Mouse (Mus musculus): ENCODE data around the gene Cd24a.

The Cd24a gene

DNA sequence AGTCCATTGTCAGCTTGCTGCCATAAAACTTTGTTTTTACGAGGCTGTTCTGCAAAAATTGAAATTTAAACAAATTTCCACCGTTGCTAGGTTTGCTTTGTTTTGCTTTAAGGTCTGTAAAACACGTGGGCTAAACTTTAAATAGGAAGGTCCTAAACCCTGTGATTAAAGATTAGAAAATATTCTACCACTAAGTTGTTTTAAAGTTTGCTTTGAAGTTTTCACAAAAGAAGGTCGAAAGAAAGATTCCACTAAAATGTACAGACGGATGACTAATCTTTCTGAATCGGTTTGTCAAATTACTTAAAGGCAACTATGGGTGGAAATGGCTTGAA is at the start of gene Cd24a:
TSS of gene Cd24a (plus strand) at position 288 of the 335 bp plus-strand sequence.
- in situ Hi-C loops (cut with MboI, MseI) = loop anchor here (5.0 to 10.0 kb wide), 4 partner anchors 169 to 494 kb away; no protein-coding TSS in a partner anchor

DNA sequence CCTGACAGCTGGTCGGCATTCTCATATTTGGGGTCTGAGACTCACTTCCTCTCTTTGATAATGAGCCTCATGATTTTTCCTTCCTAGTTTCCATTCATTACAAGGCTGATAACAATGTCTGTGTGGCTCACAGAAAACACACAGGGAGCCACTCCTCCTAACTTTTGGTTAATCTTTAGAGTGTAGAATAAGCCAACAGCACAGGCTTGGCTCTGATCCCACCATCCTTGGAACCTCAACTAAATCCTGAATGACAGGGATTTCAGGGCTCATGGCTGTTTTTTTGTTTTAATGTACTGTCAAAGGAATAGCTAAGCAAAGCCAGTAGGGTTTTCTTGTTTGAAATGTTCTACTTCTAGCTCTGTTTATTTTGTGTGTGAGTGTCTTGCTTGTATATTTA is 43.7 kb upstream of the Cd24a start:
- in situ Hi-C loops (cut with MboI, MseI) = loop anchor here (5.0 kb wide), 1 partner anchor 52 kb away; no protein-coding TSS in a partner anchor

DNA sequence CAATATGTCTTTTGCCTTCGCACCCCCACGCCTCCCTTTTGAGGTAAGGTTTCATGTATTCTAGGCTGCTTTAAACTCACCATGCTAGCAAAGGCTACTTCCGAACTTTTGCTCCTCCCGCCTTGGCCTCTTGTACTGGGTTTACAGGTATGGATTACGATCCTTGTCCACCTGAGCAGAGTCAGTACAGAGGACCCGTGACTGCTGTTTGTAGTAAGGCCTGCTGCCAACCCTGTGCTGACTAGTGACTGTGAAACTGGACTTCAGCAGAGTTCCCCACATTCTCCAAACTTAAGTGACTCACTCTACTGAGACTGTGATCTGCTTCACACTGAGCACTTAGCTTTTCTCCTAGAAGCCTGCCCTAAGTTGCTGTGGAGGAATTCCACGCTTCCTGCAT is 40.4 kb upstream of the Cd24a start:
- in situ Hi-C loops (cut with MboI, MseI) = no loop called here

DNA sequence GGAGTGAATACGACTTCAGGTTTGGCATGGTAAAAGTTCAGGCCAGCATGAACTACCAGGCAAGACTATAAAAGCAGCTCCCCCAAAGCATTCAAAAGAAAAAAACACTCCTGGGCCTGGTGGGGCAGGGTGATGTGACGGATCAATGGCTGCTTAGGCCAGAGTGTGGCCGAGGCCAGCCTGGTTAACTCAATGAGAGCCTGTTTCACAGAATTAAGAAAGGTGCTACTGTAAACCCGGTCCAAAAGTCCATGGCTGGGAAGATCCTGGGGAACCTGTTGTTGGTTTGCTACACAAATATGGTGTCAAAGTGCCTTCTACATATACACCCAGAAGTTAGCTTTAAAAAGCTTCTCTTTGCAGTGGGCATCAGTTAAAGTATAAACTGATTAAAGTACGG is 39.3 kb upstream of the Cd24a start:
- in situ Hi-C loops (cut with MboI, MseI) = no loop called here

DNA sequence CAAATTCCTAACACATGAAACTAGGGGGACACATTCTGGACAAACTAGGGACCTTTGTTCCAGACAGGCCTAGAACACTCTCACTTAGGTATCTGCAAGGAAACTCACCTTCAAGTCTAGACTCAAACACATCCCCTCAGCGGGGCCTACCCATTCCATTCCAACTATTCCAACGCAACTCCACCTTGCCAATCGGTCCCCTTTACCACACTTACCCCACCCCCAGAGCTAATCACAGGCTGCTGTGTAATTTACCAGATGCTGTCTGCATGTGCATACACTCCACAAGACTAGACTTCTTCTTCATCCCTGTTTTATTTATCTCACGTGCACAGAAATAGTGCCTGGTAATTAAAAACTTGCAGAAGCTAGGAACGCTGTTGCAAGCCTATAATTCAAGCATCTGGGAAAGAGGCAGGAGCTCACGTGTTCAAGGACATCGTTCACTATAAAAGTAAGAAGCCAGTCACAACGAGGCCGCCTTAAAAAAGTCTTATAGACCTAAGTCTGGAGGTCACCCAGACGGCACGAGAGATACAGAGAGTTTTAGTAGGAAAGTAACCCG is 38.3 kb upstream of the Cd24a start:
- in situ Hi-C loops (cut with MboI, MseI) = no loop called here

DNA sequence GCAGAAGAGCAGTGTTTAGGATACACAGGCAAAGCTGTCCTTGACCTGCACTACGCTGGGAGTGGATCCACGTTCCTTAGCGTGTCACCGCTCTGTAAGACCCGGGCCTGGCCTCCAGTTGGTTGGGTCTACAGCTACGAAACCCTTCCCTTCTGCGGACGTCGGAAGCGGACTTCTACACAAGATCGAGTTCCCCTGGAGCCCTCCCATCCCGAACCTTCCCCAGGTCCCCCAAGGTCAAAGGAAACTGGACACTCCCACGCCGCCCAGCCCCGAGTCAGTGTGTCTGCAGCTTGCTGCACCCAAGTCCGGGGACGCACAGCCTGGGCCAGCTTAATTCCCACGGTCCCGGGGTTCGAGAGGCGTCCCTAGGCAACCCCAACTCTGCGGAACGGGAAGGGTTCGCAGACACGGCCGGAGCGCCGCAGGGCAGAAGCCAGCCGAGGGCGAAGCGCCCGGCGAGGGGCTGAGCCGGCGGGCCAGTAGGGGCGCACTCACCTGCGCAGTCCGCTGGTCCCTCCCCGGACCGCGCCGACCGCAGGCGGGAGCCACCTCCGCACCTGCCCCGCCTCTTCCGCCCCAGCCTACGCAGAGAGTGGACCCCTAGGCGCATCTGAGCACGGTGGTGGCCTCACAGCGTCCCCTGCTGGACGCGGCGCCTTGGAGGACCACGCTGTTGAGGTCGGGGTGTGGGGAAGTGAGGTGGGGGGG is 37.5 kb upstream of the Cd24a start, which contains the start of gene 1700021F05Rik:
TSS of gene 1700021F05Rik (minus strand) at position 553 of the 711 bp plus-strand sequence.
- in situ Hi-C loops (cut with MboI, MseI) = no loop called here

DNA sequence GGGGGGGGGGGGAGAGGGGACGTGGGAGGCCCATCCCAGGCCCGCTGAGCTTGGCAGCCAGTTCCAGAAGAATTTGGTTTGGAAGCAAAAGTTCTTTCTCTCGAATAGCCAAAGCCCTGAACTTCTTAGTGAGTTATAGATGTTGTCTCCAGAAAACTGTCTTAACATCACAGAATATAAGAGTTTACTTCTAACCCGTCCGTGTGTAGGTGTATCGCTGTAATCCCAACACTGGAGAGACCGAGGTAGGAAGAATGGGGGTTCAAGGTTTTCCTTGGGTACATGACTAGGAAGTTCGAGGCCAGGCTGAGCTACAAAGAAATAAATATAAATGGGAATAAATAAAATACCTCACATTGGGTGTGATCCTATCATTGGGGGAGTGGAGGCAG is 36.9 kb upstream of the Cd24a start:
- in situ Hi-C loops (cut with MboI, MseI) = no loop called here

DNA sequence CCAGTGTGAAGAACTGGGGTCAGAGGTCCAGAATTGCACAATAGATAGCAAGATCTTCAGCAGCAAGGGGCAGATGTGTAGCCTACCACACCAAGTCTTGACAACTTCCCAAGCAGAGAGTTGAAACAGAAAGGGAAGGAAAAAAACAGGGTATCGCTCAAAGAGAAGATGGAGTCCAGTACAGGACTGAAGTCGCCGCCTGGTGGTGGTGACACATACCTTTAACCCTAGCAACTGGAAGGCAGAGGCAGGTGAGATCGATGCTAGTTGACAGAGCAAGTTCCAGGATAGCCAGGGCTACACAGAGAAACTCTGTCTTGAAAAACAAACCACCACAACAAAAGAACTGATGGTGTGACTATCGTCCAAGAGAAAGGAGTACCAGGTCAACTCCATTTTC is 28.7 kb upstream of the Cd24a start:
- in situ Hi-C loops (cut with MboI, MseI) = no loop called here

DNA sequence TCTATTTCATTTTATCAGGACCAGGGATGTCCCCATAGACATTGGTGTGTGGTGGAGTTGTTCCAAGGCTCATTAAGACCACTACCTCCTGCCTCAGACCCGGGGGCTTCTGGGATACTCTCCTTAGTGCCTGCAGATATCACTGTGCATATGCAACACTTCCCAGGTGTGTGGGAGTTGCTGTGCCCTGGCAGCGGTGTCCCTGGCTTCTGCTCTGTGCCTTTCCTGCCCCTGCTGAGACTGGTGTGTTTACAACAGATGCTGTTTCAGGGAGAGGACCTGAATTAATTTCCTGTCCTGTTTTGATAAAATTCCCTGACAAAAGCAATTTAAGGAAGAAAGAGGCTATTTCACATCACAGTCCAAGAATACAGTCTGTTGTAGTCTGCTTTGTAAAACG is 27.2 kb upstream of the Cd24a start:
- in situ Hi-C loops (cut with MboI, MseI) = no loop called here

DNA sequence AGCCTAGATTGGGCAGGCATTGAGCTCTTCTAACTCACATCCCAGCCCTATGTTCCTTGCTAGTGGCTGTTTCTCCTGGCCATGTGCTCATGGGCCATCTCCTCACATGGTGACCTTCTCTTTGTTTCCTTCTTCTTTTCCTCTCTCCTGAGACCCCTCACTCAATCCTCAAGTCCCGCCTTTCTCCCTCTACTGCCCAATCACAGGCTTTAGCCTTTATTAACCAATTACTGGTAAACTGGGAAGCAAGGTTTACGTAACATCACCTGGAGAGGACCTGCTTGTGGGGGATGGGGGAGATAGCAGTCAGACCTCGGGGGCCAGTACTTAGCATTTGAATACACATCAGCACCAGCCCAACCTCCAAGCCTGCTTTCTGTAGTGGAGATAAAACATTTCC is 26.7 kb upstream of the Cd24a start:
- in situ Hi-C loops (cut with MboI, MseI) = no loop called here

DNA sequence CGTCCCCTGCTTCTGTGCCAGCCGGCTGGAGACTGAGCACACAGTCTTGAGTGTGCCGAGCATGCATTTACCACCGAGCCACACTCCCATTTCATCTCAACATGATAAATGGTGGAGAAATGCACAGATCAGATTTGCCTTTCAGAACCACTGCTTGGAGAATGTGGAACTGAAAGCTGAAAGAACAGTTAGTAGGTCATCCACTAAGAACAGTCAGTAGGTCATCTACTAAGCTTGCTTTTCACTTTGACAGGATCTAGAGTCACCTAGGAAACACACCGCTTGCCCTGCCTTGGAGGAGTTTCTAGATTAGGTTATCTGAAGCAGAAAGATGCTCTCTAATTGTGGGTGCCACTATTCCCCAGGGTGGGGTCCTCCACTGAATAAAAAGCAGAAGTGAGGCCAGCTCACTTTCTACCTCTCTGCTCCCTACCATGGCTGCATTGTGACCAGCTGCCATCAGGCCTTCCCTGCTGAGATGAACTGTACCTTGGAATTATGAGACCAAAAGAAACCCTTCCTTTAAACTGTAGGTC is 20.4 kb upstream of the Cd24a start:
- in situ Hi-C loops (cut with MboI, MseI) = no loop called here

DNA sequence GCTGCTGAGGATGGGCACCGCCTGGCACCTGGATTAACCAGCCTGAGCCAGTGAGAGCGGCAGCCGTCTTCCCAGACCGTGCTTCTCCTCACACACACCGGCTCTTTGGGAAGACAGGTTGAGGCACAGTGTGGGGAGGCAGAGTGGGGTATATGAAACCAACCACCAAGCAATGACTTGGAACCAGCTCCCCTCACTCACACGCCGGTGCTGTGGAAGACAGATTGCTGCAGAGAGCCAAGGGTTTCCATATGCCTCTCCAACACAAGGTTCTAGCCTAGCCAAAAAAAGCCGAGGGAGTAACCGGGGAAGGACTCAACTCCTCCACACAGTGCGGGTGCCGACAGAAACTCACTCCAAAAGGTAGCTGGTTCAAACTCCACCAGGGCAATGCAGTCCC is 18.8 kb upstream of the Cd24a start:
- in situ Hi-C loops (cut with MboI, MseI) = no loop called here

DNA sequence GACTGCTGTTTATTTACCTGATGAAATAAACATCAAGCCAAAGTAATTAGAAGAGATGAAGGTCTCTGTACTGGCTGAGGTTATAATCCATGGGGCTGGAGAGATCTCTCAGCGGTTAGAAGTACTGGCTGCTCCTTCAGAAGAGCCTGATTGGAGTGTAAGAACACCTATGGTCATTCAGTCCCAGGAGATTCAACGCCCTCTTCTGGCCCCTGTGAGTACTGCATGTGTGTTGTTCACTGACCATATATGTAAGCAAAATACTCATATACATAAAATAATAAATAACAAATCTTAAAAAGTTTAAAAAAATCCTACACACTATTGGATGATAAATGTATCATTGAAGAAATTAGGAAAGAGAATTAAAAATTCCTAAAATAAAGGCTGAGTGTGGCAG is 17.3 kb upstream of the Cd24a start:
- in situ Hi-C loops (cut with MboI, MseI) = no loop called here

DNA sequence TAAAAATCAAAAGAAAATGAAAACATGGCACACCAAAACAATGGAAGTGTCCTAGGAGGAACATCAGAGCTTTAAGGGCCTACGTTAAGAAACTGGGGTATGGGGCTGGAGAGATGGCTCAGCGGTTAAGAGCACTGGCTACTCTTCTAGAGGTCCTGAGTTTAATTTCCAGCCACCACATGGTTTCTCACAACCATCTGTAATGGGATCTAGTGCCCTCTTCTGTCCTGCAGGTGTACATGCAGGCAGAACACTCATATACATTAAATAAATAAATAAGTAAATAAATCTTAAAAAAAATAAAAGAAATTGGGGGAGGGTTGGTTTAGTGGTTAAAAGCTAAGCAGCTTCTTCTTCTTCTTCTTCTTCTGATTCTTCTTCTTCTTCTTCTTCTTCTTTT is 16.8 kb upstream of the Cd24a start:
- in situ Hi-C loops (cut with MboI, MseI) = no loop called here

DNA sequence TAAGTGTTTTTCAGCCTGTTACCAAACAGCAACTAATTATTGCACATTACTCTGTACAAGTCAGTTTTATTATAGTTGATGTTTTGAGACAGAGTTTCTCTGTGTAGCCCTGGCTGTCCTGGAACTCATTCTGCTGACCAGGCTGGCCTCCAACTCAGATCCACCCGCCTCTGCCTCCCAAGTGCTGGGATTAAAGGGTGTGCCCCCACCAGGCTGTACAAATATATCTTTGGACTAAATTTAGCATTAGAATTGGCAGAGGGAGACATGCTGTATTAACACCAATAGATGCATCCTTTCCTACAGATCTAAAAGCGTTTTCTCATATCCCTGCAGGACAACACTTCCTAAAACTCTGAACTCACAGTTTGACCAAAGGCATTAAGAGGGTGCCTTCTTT is 3.7 kb upstream of the Cd24a start:
- in situ Hi-C loops (cut with MboI, MseI) = loop anchor here in 1 of 2 experiments (5.0 to 10.0 kb wide), 2 partner anchors 343 to 490 kb away; no protein-coding TSS in a partner anchor

DNA sequence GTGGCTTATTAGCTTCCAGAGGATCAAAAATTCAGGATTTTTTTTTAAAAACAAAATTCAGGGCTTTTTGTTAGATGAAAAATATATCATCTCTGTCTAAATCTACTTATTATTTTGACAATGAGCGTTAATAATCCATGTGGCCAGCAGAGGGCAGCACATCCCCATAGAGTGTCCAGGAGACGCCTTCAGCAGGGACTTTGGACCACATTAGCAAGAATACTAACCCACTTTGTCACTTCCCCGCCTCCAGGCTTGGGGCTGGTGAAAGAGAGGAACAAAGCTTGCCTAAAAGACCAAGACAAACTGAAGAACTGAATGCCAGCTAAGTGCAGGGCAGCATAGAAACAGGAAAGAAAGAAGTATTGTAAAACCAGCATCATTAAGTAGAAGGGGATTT is 3.1 kb upstream of the Cd24a start:
- in situ Hi-C loops (cut with MboI, MseI) = loop anchor here (5.0 to 10.0 kb wide), 4 partner anchors 172 to 497 kb away; no protein-coding TSS in a partner anchor

DNA sequence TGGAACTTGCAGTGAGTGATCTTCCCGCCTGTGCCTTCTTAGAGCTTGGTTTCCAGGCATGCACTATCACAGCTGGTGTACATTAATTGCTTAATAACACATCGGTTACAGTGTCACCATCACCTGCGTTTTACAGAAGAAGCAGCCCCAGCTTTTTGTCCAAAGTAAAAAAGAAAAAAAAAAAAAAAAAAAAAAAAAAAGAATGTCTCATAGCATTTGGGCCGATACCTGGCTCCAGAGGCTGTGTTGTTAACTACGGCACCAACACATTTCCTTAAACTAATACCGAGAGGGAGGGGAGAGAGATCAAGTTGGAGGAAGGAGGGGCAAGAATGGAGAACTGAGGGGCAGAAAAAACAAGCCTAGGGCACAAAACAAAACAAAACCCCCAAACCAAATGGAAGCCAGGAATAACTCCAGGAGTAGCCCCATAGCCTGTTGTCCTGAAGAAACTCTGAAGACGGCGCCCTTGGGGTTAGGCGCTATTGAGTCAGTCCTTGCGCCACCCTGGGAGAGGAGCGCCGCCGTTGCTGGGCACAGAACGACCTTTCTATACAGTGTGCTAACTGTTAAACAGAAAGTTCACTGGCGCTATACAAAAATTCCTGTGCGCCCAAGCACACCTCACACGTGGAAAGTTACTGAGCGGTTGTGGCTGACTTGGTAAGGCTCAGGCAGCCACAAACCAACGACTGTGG is 636 bp upstream of the Cd24a start:
- in situ Hi-C loops (cut with MboI, MseI) = loop anchor here (5.0 to 10.0 kb wide), 4 partner anchors 170 to 495 kb away; no protein-coding TSS in a partner anchor

DNA sequence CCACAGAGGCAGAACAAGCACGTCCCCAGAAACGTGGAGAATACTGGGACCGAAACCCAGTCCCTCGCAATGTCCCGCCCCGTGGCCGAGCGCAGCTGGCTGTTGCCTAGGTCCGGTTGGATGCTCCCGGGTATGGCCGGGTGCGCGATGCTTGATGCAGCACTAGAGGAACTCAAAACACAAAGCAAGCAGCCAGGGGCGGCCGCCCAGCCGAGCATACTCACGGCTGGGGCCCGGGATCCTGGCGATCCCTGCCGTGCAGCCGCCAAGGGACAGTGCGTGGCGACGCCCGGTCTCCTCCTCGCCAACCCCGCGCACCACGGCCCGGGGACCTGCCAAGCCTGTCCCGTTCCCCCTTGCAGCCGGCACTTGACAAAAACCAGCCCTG is 276 bp downstream of the Cd24a start:
- in situ Hi-C loops (cut with MboI, MseI) = loop anchor here (5.0 to 10.0 kb wide), 4 partner anchors 169 to 494 kb away; no protein-coding TSS in a partner anchor

DNA sequence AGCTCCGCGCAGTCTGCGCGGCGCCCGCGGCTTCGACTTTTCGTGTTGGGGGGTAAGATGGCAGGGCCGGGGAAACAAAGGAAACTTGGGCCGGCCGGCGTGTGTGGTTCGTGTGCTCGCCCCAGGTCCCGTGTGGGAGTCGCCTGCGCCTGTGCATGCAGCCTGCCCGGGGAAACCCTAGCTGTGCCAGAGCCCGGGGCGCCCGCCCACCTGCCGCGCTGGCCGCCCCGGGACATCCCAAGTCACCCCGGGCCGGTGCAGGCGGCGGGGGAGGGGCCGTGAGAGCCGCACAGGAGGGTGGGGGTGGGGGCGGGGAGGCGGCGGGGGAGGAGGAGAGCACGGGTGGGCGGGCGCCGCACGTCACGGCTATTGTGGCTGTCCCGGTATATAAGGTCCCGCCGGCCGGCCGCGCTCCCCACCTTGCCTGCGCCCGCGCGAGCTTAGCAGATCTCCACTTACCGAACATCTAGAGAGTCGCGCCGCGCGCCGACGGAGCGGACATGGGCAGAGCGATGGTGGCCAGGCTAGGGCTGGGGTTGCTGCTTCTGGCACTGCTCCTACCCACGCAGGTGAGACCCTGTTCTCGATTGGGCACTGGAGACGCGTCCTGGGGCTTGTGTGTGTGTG is 783 bp downstream of the Cd24a start:
- in situ Hi-C loops (cut with MboI, MseI) = loop anchor here (5.0 to 10.0 kb wide), 4 partner anchors 168 to 493 kb away; no protein-coding TSS in a partner anchor

DNA sequence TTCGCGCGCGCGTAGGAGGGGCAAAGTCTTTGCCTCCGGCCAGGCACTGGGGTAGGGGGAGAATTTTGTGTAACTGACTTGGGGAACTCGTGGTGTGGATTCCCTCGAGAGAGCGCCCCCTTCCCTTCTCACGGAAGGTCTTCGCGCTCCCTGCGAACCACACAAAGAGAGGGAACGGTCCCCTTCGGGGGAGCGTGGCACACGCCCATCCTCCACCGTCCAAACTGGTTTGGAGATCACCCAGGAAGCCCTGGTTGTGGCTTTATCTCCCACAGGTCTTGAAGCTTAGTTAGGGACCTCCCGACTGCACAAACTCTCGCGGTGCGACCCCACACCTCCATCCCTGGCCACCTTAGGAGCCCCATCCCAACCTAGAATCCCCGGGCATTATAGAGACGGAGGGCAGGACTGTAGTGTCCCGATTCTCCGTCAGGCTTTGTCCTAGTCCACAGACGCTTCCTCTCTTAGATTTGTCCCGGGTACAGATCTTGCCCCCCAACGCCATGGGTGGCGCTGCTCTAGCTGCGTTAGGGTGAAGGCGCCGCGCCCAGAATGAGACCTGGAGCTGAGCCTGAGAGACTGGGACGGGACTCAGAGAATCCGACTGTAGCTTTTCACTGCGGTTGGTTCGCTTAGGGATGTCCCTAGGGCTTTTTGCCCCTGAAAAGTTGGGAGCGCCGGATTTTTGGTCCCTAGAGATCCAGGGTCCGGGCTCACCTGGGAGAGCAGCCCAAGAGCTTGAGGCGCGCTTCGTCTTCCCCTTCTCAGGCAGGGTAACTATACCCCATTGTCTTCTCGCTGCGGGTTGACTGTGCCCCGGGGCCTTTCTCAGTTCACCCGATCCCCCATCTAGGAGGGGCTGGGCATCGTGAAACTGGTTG is 1.5 kb downstream of the Cd24a start:
- in situ Hi-C loops (cut with MboI, MseI) = loop anchor here (5.0 to 10.0 kb wide), 4 partner anchors 168 to 493 kb away; no protein-coding TSS in a partner anchor

DNA sequence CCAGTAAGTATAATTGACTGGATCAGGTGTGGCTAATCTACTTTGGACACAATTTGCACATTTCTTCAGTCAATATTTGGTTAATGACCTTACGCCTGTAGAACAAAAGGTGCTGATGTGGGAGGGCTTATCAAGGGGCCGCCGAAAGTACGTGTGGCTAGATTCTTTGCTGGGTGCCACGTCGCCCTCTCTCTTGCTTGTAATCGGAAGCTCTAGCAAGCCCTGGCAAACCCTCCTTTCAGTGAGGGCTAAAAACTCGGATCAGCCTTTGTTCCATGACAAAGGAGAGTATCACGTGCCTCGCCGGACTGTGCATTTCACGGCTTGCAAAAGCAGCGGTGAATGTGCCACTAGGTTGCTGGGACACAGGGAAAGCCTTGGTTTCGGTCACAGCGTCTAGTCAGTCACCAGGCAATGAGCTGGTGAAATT is 2.6 kb downstream of the Cd24a start:
- in situ Hi-C loops (cut with MboI, MseI) = no loop called here
